Mouse (Mus musculus): ENCODE data around the gene Dok4. TPM values are rescaled to one million over a fixed set of nuclear protein-coding genes. Genes with fewer than 3 reads are reported as not detected.

The Dok4 gene
- polyA plus RNA-seq, 1 experiment from 2014 or later = 28.8 TPM

GRCm38 (mm10) chr8:94914701-94915101 lies 38.6 kb upstream of the Dok4 start:
- Histone ChIP-seq H3K27me3 (ENCODE audit: control insufficient read depth, insufficient read depth, low read length) (no peaks in the 10 kb centered on the region), H3K36me3 (ENCODE audit: control insufficient read depth, insufficient read depth, low read length) (0 out of 2 replicates have a peak, but pooled peaks cover 6% of the 10 kb centered on the region), H3K4me2 (ENCODE audit: low read depth, low read length) (peak overlapping the region; percentile 19; the same call in 1 of the 2 replicates), H3K9me3 (replicated peaks; ENCODE audit: control insufficient read depth, low read length) (no peaks in the 10 kb centered on the region), H3K4me3 (replicated peaks; ENCODE audit: low read length) (no peak overlapping the region), H3K27ac (ENCODE audit: low read length) (no peak overlapping the region), H3K4me1 (ENCODE audit: control insufficient read depth, insufficient read depth, low read length) (peaks cover 46% of the 10 kb centered on the region), H3K9ac (ENCODE audit: low read length) (no peak overlapping the region; the same call in 1 of the 2 replicates)
- 33% methylated on average over 3 of the region's 3 CpGs for WGBS
- peak; percentile 35; the same call in 1 of the 2 replicates for ATAC-seq (ENCODE audit: insufficient read depth, low FRiP score)

- no peaks in the 10 kb centered on the region for H3K9me3 ChIP-seq (replicated peaks; ENCODE audit: control insufficient read depth, low read length)
- H3K4me3 ChIP-seq (replicated peaks; ENCODE audit: low read length) = no peak overlapping the region
- 0 out of 2 replicates have a peak overlapping the region, but pooled peaks have one; percentile 19 for H3K4me2 ChIP-seq (ENCODE audit: low read depth, low read length)
- no peak overlapping the region for H3K9ac ChIP-seq (ENCODE audit: low read length)
- H3K36me3 ChIP-seq (ENCODE audit: control insufficient read depth, insufficient read depth, low read length) = 0 out of 2 replicates have a peak, but pooled peaks cover 6% of the 10 kb centered on the region
- H3K27ac ChIP-seq (ENCODE audit: low read length) = no peak overlapping the region
- ATAC-seq (ENCODE audit: insufficient read depth, low FRiP score) = no peak
- WGBS = 74% methylated on average over 6 of the region's 6 CpGs
- H3K4me1 ChIP-seq (ENCODE audit: control insufficient read depth, insufficient read depth, low read length) = peaks cover 46% of the 10 kb centered on the region
- no peaks in the 10 kb centered on the region for H3K27me3 ChIP-seq (ENCODE audit: control insufficient read depth, insufficient read depth, low read length)
These were observed 38.1 kb upstream of the Dok4 start for GRCm38 (mm10) chr8:94914256-94914655.

GRCm38 (mm10) chr8:94913061-94913660 lies 37.0 kb upstream of the Dok4 start:
- WGBS = 22% methylated on average over 77 of the region's 77 CpGs
- ATAC-seq (ENCODE audit: insufficient read depth, low FRiP score) = peak; percentile 26; the same call in 1 of the 2 replicates
- Histone ChIP-seq H3K27me3 (ENCODE audit: control insufficient read depth, insufficient read depth, low read length) (no peaks in the 10 kb centered on the region), H3K4me3 (replicated peaks; ENCODE audit: low read length) (peak overlapping the region; percentile 38), H3K4me2 (ENCODE audit: low read depth, low read length) (peak overlapping the region; percentile 60), H3K4me1 (ENCODE audit: control insufficient read depth, insufficient read depth, low read length) (peaks cover 40% of the 10 kb centered on the region), H3K36me3 (ENCODE audit: control insufficient read depth, insufficient read depth, low read length) (0 out of 2 replicates have a peak, but pooled peaks cover 6% of the 10 kb centered on the region), H3K27ac (ENCODE audit: low read length) (no peak overlapping the region), H3K9ac (ENCODE audit: low read length) (peak overlapping the region; percentile 47; the same call in 1 of the 2 replicates), H3K9me3 (replicated peaks; ENCODE audit: control insufficient read depth, low read length) (no peaks in the 10 kb centered on the region)

- H3K36me3 ChIP-seq (ENCODE audit: control insufficient read depth, insufficient read depth, low read length) = 0 out of 2 replicates have a peak, but pooled peaks cover 6% of the 10 kb centered on the region
- no peaks in the 10 kb centered on the region for H3K9me3 ChIP-seq (replicated peaks; ENCODE audit: control insufficient read depth, low read length)
- no peak for ATAC-seq (ENCODE audit: insufficient read depth, low FRiP score)
These were observed 32.7 kb upstream of the Dok4 start for GRCm38 (mm10) chr8:94908847-94909246.

GRCm38 (mm10) chr8:94907591-94908300 lies 31.6 kb upstream of the Dok4 start:
- Histone ChIP-seq H3K4me2 (ENCODE audit: low read depth, low read length) (no peak overlapping the region), H3K9me3 (replicated peaks; ENCODE audit: control insufficient read depth, low read length) (no peaks in the 10 kb centered on the region), H3K4me1 (ENCODE audit: control insufficient read depth, insufficient read depth, low read length) (peaks cover 8% of the 10 kb centered on the region; the same call in 1 of the 2 replicates), H3K9ac (ENCODE audit: low read length) (no peak overlapping the region), H3K4me3 (replicated peaks; ENCODE audit: low read length) (no peak overlapping the region), H3K36me3 (ENCODE audit: control insufficient read depth, insufficient read depth, low read length) (0 out of 2 replicates have a peak, but pooled peaks cover 3% of the 10 kb centered on the region), H3K27me3 (ENCODE audit: control insufficient read depth, insufficient read depth, low read length) (no peaks in the 10 kb centered on the region), H3K27ac (ENCODE audit: low read length) (peak overlapping the region; percentile 15; the same call in 1 of the 2 replicates)
- no peak for ATAC-seq (ENCODE audit: insufficient read depth, low FRiP score)
- 79% methylated on average over 18 of the region's 18 CpGs for WGBS

More at GRCm38 (mm10) chr8:94908847-94909246, 32.7 kb upstream of the Dok4 start:
- Histone ChIP-seq H3K27me3 (ENCODE audit: control insufficient read depth, insufficient read depth, low read length) (no peaks in the 10 kb centered on the region), H3K4me2 (ENCODE audit: low read depth, low read length) (no peak overlapping the region), H3K27ac (ENCODE audit: low read length) (no peak overlapping the region), H3K4me3 (replicated peaks; ENCODE audit: low read length) (no peak overlapping the region), H3K9ac (ENCODE audit: low read length) (0 out of 2 replicates have a peak overlapping the region, but pooled peaks have one; percentile 2), H3K4me1 (ENCODE audit: control insufficient read depth, insufficient read depth, low read length) (peaks cover 17% of the 10 kb centered on the region)
- 16% methylated on average over 4 of the region's 4 CpGs for WGBS

- Histone ChIP-seq H3K9ac (ENCODE audit: low read length) (0 out of 2 replicates have a peak overlapping the region, but pooled peaks have one; percentile 26), H3K9me3 (replicated peaks; ENCODE audit: control insufficient read depth, low read length) (no peaks in the 10 kb centered on the region), H3K4me2 (ENCODE audit: low read depth, low read length) (no peak overlapping the region), H3K36me3 (ENCODE audit: control insufficient read depth, insufficient read depth, low read length) (no peaks in the 10 kb centered on the region), H3K4me3 (replicated peaks; ENCODE audit: low read length) (no peak overlapping the region), H3K27ac (ENCODE audit: low read length) (peak overlapping the region; percentile 68; the same call in 1 of the 2 replicates), H3K27me3 (ENCODE audit: control insufficient read depth, insufficient read depth, low read length) (no peaks in the 10 kb centered on the region), H3K4me1 (ENCODE audit: control insufficient read depth, insufficient read depth, low read length) (peaks cover 17% of the 10 kb centered on the region; the same call in 1 of the 2 replicates)
- ATAC-seq (ENCODE audit: insufficient read depth, low FRiP score) = peak; percentile 42; the same call in 1 of the 2 replicates
- 57% methylated on average over 12 of the region's 12 CpGs for WGBS
These were observed 28.5 kb upstream of the Dok4 start for GRCm38 (mm10) chr8:94904450-94905175.

GRCm38 (mm10) chr8:94903709-94904108 lies 27.6 kb upstream of the Dok4 start:
- Histone ChIP-seq H3K4me1 (ENCODE audit: control insufficient read depth, insufficient read depth, low read length) (peaks cover 25% of the 10 kb centered on the region), H3K4me2 (ENCODE audit: low read depth, low read length) (no peak overlapping the region), H3K36me3 (ENCODE audit: control insufficient read depth, insufficient read depth, low read length) (no peaks in the 10 kb centered on the region), H3K27me3 (ENCODE audit: control insufficient read depth, insufficient read depth, low read length) (no peaks in the 10 kb centered on the region), H3K27ac (ENCODE audit: low read length) (no peak overlapping the region; the same call in 1 of the 2 replicates), H3K9ac (ENCODE audit: low read length) (no peak overlapping the region), H3K9me3 (replicated peaks; ENCODE audit: control insufficient read depth, low read length) (no peaks in the 10 kb centered on the region), H3K4me3 (replicated peaks; ENCODE audit: low read length) (no peak overlapping the region)
- 52% methylated on average over 12 of the region's 12 CpGs for WGBS
- peak; percentile 31; the same call in 1 of the 2 replicates for ATAC-seq (ENCODE audit: insufficient read depth, low FRiP score)

- WGBS = 19% methylated on average over 5 of the region's 5 CpGs
- peak overlapping the region; percentile 2; the same call in 1 of the 2 replicates for H3K27ac ChIP-seq (ENCODE audit: low read length)
- no peaks in the 10 kb centered on the region for H3K36me3 ChIP-seq (ENCODE audit: control insufficient read depth, insufficient read depth, low read length)
- no peak for ATAC-seq (ENCODE audit: insufficient read depth, low FRiP score)
- H3K9ac ChIP-seq (ENCODE audit: low read length) = no peak overlapping the region
- H3K4me1 ChIP-seq (ENCODE audit: control insufficient read depth, insufficient read depth, low read length) = peaks cover 26% of the 10 kb centered on the region
- no peak overlapping the region for H3K4me2 ChIP-seq (ENCODE audit: low read depth, low read length)
- H3K4me3 ChIP-seq (replicated peaks; ENCODE audit: low read length) = no peak overlapping the region
- H3K27me3 ChIP-seq (ENCODE audit: control insufficient read depth, insufficient read depth, low read length) = no peaks in the 10 kb centered on the region
- no peaks in the 10 kb centered on the region for H3K9me3 ChIP-seq (replicated peaks; ENCODE audit: control insufficient read depth, low read length)
These were observed 24.9 kb upstream of the Dok4 start for GRCm38 (mm10) chr8:94901031-94901430.
